Mouse (Mus musculus): ENCODE data around the gene Gm10639.

- TF ChIP-seq CTCF (conservative IDR thresholded peaks at IDR 0.05 in 1 of 2, IDR thresholded peaks at IDR 0.05 in 1 of 2; ENCODE audit: low read depth in 2 of 2, low read length in 2 of 2), result no peak
- no peak for TF ChIP-seq IRF4 (IDR thresholded peaks at IDR 0.05; ENCODE audit: low read depth, low read length)
- TF ChIP-seq SMC3 (IDR thresholded peaks at IDR 0.05; ENCODE audit: low read depth, low read length), result no peak
- no peak for TF ChIP-seq E2F4 (IDR thresholded peaks at IDR 0.05; ENCODE audit: insufficient replicate concordance, low read depth, low read length)
Observed at GRCm38 (mm10) chr9:78351504-78352220, 61.9 kb downstream of the Gm10639 start.
